Mouse (Mus musculus) heart, postnatal 0 days (tissue): ENCODE measurements around the gene Chit1.
A peak's percentile ranks its signal among the peaks of the same experiment; 100 is the strongest.

Experiments
- CTCF ChIP-seq: IDR thresholded peaks from 2 replicates; pipeline ENCODE4 v1.5.1; 2016; ENCODE audit warnings: antibody characterized with exemption, control low read depth, low read depth
- EP300 ChIP-seq: IDR thresholded peaks from 2 replicates; pipeline ENCODE4 v1.6.1; 2016; ENCODE audit warnings: antibody characterized with exemption, low read depth

GRCm38 (mm10) chr1:134122195-134122594, 11.2 kb downstream of the Chit1 start:
- TF ChIP-seq CTCF (peak; percentile 57), EP300 (no peak)
